Mouse (Mus musculus): Measurements from ENCODE around the gene Scarf1.

Scarf1 gene

DNA sequence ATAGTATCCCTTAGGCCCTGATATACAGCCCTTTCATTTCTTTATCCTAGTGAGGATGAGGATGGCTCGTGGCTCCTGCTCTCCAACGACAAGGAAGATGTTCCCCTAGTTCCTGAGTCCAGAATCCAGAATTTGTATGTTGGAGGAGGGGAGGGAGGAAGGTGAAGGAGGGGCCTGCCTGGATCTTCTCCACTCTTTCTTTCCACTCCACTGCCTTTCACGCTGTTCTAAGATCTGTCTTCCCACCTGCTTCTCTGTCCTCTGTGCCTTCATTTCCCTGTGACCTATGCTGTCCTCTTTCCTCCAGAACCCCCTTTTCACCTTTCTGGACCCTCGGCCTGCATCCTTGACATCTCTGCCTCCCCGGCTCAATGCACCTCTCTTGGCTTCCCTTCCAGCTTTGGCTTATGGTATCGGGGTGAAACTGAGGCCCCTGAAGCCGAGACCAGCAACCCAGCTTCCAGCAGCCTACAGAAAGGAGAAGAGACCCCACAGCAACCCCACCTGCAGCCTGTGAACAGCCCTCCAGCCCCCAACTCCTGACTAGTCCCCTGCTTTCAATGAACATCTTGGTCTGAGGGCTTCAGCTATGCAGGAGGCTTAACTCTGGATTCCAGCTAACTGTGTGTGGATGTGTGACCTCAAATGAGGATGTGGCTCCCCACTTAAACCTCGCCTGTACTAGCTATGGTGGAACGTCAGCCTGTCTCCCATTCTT is 880 bp upstream of the Scarf1 start:
- DNase-seq = no peak

- DNase-seq = no peak
Observed at GRCm38 (mm10) chr11:75515186-75515585, 1.8 kb downstream of the Scarf1 start.

DNA sequence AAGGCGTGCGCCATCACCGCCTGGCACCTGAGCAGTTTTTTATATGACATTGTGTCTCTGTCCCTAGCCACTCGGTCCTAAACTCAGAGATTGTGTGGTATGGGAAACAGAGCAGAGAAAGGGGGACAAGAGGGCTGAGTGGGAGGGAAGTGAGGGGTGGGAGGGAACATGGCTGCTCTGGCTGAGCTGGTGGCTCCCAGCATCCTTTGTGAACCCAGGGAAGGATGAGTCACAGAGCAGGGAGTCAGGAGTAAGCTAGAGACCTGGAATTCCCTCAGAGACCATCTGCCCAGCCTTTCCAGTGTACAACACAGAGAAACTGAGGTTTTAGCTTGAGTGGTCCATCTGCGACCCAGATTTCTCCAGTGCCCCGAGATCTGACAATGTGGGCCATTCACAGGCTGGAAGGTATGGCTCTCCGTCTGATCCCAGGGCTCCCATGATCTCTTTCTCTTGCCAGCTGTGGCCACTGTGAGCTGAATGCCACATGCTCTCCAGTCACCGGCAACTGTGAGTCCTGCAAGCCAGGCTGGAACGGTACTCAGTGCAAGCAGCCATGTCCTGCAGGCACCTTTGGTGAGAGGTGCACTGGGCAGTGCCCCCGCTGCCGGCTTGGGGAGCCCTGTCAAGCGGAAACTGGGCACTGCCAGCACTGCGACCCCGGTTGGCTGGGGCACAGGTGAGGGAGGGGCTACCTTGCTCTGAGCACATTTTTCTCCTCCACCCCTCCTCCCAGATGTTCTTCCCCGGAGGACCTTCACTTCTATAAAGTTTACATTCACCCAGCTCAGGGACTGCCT is 6.7 kb downstream of the Scarf1 start:
- no peak for DNase-seq

DNA sequence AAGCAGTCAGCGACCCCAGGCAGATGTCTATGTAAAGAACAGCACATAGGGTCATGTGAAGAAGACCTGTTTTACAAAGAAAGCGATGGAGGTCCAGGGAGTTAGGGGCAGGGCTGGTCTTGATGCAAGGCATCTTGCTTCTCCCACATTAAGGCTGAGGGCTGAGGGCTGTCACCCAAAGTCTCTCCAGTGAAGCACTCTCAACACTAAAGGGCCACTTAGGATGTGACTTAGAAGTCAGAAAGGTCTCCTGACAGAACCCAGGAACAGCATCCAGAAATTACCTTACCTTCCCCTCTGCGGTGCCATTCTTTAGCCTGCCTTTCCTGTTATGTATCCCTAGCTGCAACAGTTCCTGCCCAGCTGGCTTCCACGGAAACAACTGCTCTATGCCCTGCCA is 8.3 kb downstream of the Scarf1 start:
- DNase-seq = no peak

- no peak for DNase-seq
Observed at GRCm38 (mm10) chr11:75522793-75523192, 9.5 kb downstream of the Scarf1 start.

DNA sequence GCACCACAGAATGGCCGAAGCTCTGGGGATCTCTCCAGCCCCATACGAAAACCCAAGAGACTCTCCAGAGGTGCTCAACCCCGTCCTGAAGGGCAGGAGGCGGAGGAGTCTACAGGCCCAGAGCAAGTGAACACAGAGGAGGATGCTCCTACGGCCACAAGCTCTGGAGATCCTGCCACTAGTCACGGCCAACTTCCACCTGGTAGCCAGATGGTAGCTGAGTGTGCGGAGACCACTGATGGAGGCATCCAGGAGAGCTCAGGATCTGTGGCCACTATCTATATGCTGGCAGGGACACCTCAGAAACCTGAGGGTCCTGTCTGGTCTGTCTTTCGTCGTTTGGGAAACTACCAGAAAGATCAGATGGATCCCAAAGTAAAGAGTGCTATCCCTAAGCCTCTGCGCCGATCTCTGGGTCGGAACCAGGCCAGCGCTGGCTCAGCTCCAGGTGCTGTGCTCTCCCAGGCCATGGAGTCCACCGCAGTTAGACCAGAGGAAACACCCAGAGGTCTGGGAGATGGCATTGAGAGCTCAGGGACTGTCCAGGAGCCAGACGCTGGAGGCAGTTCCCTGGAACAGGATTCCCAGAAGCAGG is 12.3 kb downstream of the Scarf1 start:
- no peak for DNase-seq

DNA sequence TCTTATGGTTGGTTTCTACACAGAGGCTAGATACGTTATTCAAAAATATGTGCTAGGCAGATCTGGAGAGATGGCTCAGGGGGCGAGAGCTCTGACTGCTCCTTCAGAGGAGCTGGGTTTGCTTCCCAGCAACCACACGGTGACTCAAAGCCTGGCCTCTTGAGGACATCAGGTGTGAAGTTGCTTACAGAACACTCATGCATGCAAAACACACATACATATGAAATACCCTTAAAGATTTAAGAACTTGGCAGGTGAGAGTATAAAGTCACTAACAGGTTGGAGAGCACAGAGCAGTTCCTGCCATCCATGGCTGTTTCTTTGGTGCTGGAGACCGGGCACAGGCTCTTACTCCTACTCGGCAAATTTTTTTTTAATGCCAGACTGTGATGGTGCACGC is 13.6 kb downstream of the Scarf1 start:
- DNase-seq = no peak

DNA sequence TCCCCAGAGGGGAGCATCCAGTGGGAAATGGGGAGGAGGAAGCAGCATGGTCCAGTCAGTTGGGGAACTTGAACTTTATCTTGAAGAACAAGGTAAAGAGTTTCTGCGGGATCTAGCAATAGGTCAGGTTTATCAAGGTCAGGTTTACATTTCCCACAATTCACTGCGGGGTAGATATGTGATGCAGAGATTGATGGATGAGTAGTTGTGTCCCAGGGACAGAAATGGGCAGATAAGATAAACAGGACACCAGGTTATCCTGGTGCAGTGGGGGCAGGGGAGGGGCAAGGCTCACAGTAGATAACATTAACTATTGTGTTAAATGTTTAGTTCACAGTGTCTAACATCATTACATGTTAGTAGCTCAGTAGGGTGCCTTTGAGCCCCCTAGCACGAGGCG is 16.4 kb downstream of the Scarf1 start:
- DNase-seq = no peak

- peak; percentile 95 for DNase-seq
Observed at GRCm38 (mm10) chr11:75530325-75530724, 17.0 kb downstream of the Scarf1 start.

- DNase-seq = no peak
Observed at GRCm38 (mm10) chr11:75530845-75531373, 17.6 kb downstream of the Scarf1 start.

DNA sequence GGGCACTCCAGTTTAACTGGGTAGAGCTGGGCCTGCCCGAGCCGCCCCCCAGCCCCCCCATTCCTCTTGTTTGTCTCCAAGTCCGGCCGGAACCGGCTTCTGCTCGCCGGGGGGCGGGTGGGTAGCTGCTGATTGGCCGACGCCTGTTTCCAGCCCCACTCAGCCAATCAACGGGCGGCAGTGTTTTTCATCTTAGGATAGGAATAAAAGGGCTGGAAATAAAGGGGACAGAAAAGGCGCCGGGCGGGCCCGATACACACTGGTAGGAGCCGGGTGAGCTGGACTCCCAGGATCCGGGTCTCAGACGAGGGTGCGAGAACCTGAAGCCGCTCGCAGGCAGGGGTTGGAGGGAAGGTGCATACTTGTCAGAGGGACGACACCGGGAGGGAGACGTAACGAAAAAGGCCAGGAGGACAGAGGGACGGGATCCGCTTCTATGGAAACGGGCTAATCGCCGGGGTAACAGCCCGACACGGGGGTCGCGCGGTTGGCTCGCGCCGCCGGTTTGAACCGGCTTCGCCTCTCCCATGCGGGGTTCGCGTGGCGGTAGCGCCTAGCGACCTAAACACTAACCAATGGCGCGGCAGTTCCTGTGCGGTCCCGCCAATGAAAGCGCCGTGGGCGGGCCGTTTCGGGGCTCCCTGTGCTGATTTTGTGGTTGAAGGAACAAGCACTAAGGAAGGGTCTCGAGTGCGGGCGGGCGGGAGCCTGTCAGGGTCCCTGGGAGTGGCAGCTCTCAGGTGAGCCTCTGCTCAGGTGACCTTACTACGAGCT is 18.3 kb downstream of the Scarf1 start, which contains the start of gene Slc43a2:
Slc43a2 (plus strand) TSS at position 226 of the 774 bp plus-strand sequence.
- DNase-seq = peak; percentile 98

DNA sequence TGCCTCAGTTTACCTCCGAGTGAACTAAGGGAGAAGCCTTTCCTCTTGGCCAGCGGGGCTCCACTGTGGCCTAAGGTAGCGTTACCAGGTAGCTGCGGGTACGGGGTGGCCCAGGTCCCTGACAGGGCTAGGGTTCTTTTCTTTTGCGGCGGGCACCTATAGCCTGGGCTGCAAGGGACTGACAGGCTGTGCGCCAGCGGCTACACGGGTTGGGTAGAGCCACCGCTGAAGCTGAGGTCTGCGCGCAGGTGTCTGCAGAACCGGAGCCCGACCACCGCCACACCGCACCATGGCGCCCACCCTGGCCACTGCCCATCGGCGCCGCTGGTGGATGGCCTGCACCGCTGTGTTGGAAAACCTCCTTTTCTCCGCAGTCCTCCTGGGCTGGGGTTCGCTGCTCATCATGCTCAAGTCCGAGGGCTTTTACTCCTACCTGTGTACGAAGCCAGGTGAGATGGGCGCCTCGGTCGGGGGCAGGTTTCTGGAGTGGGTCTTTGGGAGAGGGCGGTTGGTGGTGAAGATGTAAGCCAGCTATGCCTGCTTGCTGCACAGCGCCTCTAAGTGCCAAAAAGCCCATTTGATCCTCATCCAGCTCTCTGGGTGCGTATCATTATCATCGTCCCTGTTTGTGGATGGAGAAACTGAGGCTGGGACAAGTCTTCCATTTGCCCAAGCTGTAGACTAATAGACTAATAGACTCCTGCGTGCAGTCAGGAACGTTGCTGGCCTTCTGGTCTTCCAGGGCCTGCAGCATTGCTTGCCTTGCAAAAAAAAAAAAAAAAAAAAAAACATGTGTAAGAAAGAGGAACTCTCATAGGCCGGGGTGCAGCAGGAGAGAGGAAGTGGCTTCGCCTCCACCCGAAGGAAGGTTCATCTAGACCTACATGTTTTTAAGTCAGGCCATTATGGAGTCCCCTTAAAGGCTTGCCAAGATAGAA is 19.3 kb downstream of the Scarf1 start:
- DNase-seq = no peak

- no peak for DNase-seq
Observed at GRCm38 (mm10) chr11:75533314-75534015, 20.1 kb downstream of the Scarf1 start.

DNA sequence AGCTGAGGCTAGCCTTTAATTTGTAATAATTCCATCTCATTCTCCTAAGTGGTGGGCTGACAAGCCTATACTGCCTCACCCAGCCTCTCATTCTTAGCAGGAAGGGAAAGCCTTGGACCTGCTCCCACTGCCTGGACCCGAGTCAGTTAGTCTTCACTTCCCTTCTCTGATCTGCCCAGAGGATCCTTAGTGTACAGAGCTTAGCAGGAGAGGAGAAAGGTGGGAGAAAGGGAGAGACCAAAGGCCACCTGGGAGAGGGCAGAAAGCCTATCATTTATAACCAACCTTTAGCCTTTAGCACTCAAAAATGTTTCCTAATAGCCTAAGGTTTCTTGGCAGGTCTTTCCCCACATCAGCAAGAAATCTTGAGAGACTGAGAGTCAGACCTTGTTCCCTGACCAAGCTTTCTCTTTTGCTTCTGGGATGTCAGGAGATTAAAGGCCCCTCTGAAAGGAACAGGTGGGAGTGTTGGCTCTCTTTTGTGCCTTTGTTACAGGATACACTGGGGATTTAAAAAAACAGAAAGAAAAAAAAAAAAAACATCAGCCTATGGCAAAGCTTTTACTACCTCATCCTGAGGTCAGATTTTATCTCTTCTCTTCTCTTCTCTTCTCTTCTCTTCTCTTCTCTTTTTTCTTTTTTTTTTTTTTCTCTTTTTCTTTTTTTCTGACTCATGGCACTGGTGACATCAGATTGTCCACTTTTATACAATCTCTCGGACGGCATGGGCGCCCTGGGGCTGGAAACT is 21.1 kb downstream of the Scarf1 start:
- DNase-seq = peak; percentile 91

- DNase-seq = peak; percentile 85
Observed at GRCm38 (mm10) chr11:75535106-75535795, 21.9 kb downstream of the Scarf1 start.

DNA sequence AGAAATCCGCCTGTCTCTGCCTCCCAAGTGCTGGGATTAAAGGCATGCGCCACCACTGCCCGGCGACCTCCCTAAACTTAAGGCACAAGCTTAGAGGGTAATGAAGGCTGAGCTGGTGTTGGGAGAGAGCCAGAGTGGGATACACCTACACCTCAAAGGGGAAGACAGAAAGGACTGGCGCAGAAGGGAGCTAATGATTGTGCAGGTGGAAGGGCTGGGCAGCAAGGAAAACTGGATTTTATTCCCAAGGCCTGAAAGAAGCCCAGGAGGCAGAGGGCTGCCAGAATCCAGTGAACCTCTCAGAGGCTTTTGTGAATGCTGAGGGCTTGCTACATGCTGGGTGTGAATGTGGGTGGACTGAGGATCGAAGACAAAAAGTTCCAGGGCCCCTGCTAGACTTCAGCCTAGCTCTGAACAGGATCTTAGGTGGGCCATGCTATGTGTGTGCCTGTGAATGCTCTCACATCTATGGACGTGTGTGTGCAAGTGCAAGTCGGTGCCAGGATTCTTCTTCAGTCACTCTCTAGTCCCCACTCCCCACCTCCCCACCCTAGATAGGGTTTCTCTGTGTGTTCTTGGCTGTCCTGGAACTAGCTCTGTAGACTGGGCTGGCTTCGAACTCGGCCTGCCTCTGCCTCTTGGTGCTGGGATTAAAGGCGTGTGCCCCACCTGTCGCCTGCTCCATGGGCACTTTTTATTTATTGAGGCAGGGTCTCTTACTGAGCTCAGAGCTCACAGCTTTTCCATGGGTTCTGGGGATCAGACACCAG is 23.1 kb downstream of the Scarf1 start:
- no peak for DNase-seq

- DNase-seq = no peak
Observed at GRCm38 (mm10) chr11:75537025-75537414, 23.7 kb downstream of the Scarf1 start.

DNA sequence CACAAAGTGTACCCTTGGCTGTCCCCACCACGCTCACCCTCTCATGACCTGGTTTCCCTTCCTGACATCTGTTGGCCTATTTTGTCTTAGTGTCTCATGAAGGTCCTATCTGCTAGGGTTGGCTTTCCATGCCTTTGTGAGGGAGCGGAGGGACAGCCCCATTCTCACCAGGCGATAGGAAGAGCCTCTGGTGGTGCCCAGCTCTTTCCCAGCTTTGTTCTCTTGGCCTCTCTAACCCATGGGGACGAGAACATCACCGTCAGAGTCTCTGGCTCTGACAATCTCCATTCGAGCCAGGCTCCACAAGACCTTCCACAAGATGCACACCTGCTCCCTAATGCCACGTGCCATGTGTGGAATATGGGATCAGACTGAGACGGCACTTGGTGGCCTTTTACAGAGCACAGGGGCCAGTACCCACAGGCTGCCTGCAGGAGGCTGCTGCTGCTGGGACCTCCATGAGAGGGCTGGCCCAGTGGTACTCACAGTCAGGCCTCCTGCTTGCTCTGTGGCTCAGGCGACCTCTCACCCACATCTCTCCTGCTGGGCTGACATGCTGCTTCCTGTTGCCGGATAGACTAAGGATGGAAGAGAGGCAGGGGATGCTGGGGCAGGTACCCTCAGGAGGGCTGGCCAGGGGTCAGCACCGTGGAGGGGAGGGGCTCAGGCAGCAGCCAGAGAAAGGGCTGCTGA is 24.3 kb downstream of the Scarf1 start:
- DNase-seq = no peak
